Mouse (Mus musculus): ENCODE results near the gene Adcy6. TPM values are rescaled to one million over a fixed set of nuclear protein-coding genes. Genes with fewer than 3 reads are reported as not detected.

The Adcy6 gene
- total and polyA plus RNA-seq, 3 experiments, result 0.06 to 1.5 TPM; not detected in 1

DNA sequence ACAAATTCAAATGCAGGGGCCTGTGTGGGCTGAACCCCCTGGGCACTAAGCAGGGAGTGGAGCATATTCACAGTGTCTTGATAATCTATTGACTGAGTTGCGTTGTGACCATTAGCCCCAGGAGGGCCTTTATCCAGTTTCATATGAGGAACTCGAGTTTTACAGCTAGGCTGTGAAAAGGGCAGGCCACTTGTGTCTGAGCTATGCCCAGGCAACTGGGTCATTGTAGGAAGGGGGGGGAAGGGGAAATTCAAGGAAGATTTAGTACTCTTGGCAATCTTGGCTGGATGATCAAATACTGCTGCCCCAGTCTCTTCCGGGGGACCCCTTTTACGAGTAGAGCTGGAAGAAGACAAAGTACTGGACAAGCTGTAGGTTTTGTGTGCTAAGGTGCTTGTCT lies 66.5 kb downstream of the Adcy6 start:
- peaks cover 63 to 94% of the 10 kb centered on the region in 2 experiments for H3K36me3 ChIP-seq (replicated peaks in 1 of 2; ENCODE audit: control insufficient read depth in 1 of 2, insufficient read depth in 1 of 2, low read length in 1 of 2)
- in situ Hi-C loops (cut with MboI; ENCODE audit: low pct_ligation_motif_present, low pct_unique_long_range_greater_than_20kb, low sequenced_read_pairs) (no loop called here), dilution Hi-C loops (cut with MboI; ENCODE audit: extremely low pct_ligation_motif_present, extremely low pct_unique_long_range_greater_than_20kb, low sequenced_read_pairs) (no loop called here)
- no peaks in the 10 kb centered on the region for H3K4me1 ChIP-seq (ENCODE audit: control insufficient read depth in 1 of 2, insufficient read depth in 2 of 2)
- no peak for DNase-seq (ENCODE audit: extremely low read depth)
- H3K79me2 ChIP-seq (replicated peaks; ENCODE audit: control insufficient read depth, extremely low read depth, insufficient read depth, poor library complexity, severe bottlenecking), result peaks cover 5% of the 10 kb centered on the region
- no peaks in the 10 kb centered on the region for H3K27me3 ChIP-seq (replicated peaks)
- H3K9ac ChIP-seq (ENCODE audit: insufficient read depth, low read depth), result no peak overlapping the region
- TF ChIP-seq SIN3A (IDR thresholded peaks at IDR 0.05; ENCODE audit: low read length) (no peak), MAFK (IDR thresholded peaks at IDR 0.05; ENCODE audit: insufficient replicate concordance, low read length) (no peak), ETS1 (conservative IDR thresholded peaks at IDR 0.05; ENCODE audit: low read depth, low read length) (no peak), CHD1 (IDR thresholded peaks at IDR 0.05; ENCODE audit: low read depth, low read length) (no peak), JUND (conservative IDR thresholded peaks at IDR 0.05; ENCODE audit: low read depth, low read length) (no peak), POLR2A (IDR thresholded peaks at IDR 0.05; ENCODE audit: low read depth, low read length) (no peak), MYC (IDR thresholded peaks at IDR 0.05; ENCODE audit: low read depth, low read length) (no peak), NRF1 (IDR thresholded peaks at IDR 0.05; ENCODE audit: low read depth, low read length) (no peak), MEF2A (IDR thresholded peaks at IDR 0.05; ENCODE audit: borderline replicate concordance, low read depth, low read length) (no peak), TCF12 (IDR thresholded peaks at IDR 0.05; ENCODE audit: low read depth, low read length) (no peak), MXI1 (IDR thresholded peaks at IDR 0.05; ENCODE audit: low read depth, low read length) (no peak), ZC3H11A (IDR thresholded peaks at IDR 0.05; ENCODE audit: low read depth, low read length) (no peak), JUN (IDR thresholded peaks at IDR 0.05; ENCODE audit: insufficient read depth, low read depth, low read length) (no peak), PAX5 (IDR thresholded peaks at IDR 0.05; ENCODE audit: low read length) (no peak)
- no peak overlapping the region for H3K4me3 ChIP-seq (replicated peaks in 1 of 3; ENCODE audit: low read depth in 2 of 3, low read length in 2 of 3, poor library complexity in 1 of 3)
- H3K27ac ChIP-seq (ENCODE audit: insufficient read depth, low read depth), result no peak overlapping the region
- H3K4me2 ChIP-seq (ENCODE audit: insufficient read depth, low read depth, poor library complexity, severe bottlenecking), result no peak overlapping the region
- no peaks in the 10 kb centered on the region for H3K9me3 ChIP-seq (replicated peaks; ENCODE audit: low read length)

- in situ Hi-C loops (cut with MboI; ENCODE audit: low pct_ligation_motif_present, low pct_unique_long_range_greater_than_20kb, low sequenced_read_pairs) (no loop called here), dilution Hi-C loops (cut with MboI; ENCODE audit: extremely low pct_ligation_motif_present, extremely low pct_unique_long_range_greater_than_20kb, low sequenced_read_pairs) (no loop called here)
- Histone ChIP-seq H3K79me2 (replicated peaks; ENCODE audit: control insufficient read depth, extremely low read depth, insufficient read depth, poor library complexity, severe bottlenecking) (peaks cover 3% of the 10 kb centered on the region), H3K4me1 (ENCODE audit: control insufficient read depth in 1 of 2, insufficient read depth in 2 of 2) (no peaks in the 10 kb centered on the region), H3K4me3 (replicated peaks in 1 of 3; ENCODE audit: low read depth in 2 of 3, low read length in 2 of 3, poor library complexity in 1 of 3) (no peak overlapping the region), H3K27me3 (replicated peaks) (no peaks in the 10 kb centered on the region), H3K36me3 (replicated peaks in 1 of 2; ENCODE audit: control insufficient read depth in 1 of 2, insufficient read depth in 1 of 2, low read length in 1 of 2) (peaks cover 50 to 79% of the 10 kb centered on the region in 2 experiments), H3K4me2 (ENCODE audit: insufficient read depth, low read depth, poor library complexity, severe bottlenecking) (no peak overlapping the region), H3K9ac (ENCODE audit: insufficient read depth, low read depth) (no peak overlapping the region), H3K27ac (ENCODE audit: insufficient read depth, low read depth) (no peak overlapping the region), H3K9me3 (replicated peaks; ENCODE audit: low read length) (no peaks in the 10 kb centered on the region)
- TF ChIP-seq POLR2AphosphoS2 (IDR thresholded peaks at IDR 0.05; ENCODE audit: low read depth, low read length) (no peak), EP300 (IDR thresholded peaks at IDR 0.05; ENCODE audit: low read length) (no peak), GABPA (IDR thresholded peaks at IDR 0.05; ENCODE audit: insufficient replicate concordance, low read depth, low read length) (no peak), RCOR1 (conservative IDR thresholded peaks at IDR 0.05; ENCODE audit: low read depth, low read length) (no peak), PAX5 (IDR thresholded peaks at IDR 0.05; ENCODE audit: low read length) (no peak), MAX (IDR thresholded peaks at IDR 0.05; ENCODE audit: low read length) (no peak), NELFE (IDR thresholded peaks at IDR 0.05; ENCODE audit: low read depth, low read length) (no peak), IRF4 (IDR thresholded peaks at IDR 0.05; ENCODE audit: low read depth, low read length) (no peak), TBP (conservative IDR thresholded peaks at IDR 0.05; ENCODE audit: low read depth, low read length) (no peak), ZMIZ1 (IDR thresholded peaks at IDR 0.05; ENCODE audit: low read depth, low read length) (no peak), USF1 (IDR thresholded peaks at IDR 0.05; ENCODE audit: low read depth, low read length) (no peak), MEF2A (IDR thresholded peaks at IDR 0.05; ENCODE audit: borderline replicate concordance, low read depth, low read length) (no peak), ELF1 (IDR thresholded peaks at IDR 0.05; ENCODE audit: low read depth, low read length) (no peak)
- no peak for DNase-seq (ENCODE audit: extremely low read depth)
Measured at GRCm38 (mm10) chr15:98541064-98541463, 68.8 kb downstream of the Adcy6 start.

Data from CH12.LX (cell line).